Mouse (Mus musculus) liver, embryonic 12.5 days (tissue): ENCODE results near the gene Lin7c. TPM values are rescaled to one million over a fixed set of nuclear protein-coding genes. Genes with fewer than 3 reads are reported as not detected.

Experiments used
- ATAC-seq: fragments of 200-750 bp; cut with Nextera tagmentation; 2 replicates; pipeline ENCODE4 v1.8.0; 2017; ENCODE audit warnings: moderate number of reproducible peaks, mild to moderate bottlenecking, moderate library complexity
- H3K27ac ChIP-seq: fragments of 300-500 bp; sonication (generic); 2 replicates; pipeline ENCODE4 v1.5.1; 2016; ENCODE audit warnings: mild to moderate bottlenecking
- H3K27me3 ChIP-seq: fragments of 300-500 bp; sonication (generic); replicated peaks from 2 replicates; pipeline ENCODE4 v1.6.1; 2016; ENCODE audit warnings: mild to moderate bottlenecking, moderate library complexity
- H3K36me3 ChIP-seq: fragments of 300-500 bp; sonication (generic); 2 replicates; pipeline ENCODE4 v1.6.1; 2016; ENCODE audit warnings: mild to moderate bottlenecking, moderate library complexity
- H3K4me1 ChIP-seq: fragments of 300-500 bp; sonication (generic); 2 replicates; pipeline ENCODE4 v1.6.1; 2016
- H3K4me2 ChIP-seq: fragments of 300-500 bp; sonication (generic); 2 replicates; pipeline ENCODE4 v1.6.1; 2016; ENCODE audit warnings: mild to moderate bottlenecking, moderate library complexity
- H3K4me3 ChIP-seq: fragments of 300-500 bp; sonication (generic); 2 replicates; pipeline ENCODE4 v1.5.1; 2016; ENCODE audit warnings: mild to moderate bottlenecking, moderate library complexity
- H3K9ac ChIP-seq: fragments of 300-500 bp; sonication (generic); 2 replicates; pipeline ENCODE4 v1.6.1; 2016; ENCODE audit warnings: mild to moderate bottlenecking, moderate library complexity
- H3K9me3 ChIP-seq: fragments of 300-500 bp; sonication (generic); replicated peaks from 2 replicates; pipeline ENCODE4 v1.6.1; 2016; ENCODE audit warnings: mild to moderate bottlenecking, moderate library complexity
- WGBS: fragments of 180-500 bp; shearing (Covaris S2); methylation state at CpG from one replicate; pipeline ENCODE4 v1.1.7; 2016; ENCODE audit not compliant: insufficient replicate concordance; 5-methylcytosine and 5-hydroxymethylcytosine counted together
- polyA plus RNA-seq: library from polyadenylated mRNA; unstranded; fragments of >200 nt; fragmentation: Nextera tagmentation; extraction: Ambion mirVana; gene quantifications from 2 replicates; pipeline ENCODE4 v1.2.1, GENCODE M21; 2016

Lin7c gene
- polyA plus RNA-seq, 1 experiment from 2014 or later, result 31.6 TPM

DNA sequence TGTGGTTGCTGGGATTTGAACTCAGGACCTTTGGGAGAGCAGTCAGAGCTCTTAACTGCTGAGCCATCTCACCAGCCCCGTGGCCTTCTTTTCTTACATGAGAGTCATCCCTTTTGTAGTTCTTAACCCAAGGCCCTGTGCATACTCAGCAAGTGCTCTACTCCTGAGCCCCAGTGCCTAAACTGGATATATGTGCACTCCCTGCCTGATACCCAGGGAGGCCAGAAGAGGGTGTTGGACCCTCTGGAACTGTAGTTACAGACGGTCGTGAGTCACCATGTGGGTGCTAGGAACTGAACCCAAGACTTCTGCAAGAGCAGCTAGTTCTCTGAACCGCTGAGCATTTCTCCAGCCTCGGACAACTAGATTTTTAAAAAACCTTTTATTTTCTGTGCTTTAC lies 39.7 kb downstream of the Lin7c start:
- no peaks in the 10 kb centered on the region for H3K9me3 ChIP-seq

DNA sequence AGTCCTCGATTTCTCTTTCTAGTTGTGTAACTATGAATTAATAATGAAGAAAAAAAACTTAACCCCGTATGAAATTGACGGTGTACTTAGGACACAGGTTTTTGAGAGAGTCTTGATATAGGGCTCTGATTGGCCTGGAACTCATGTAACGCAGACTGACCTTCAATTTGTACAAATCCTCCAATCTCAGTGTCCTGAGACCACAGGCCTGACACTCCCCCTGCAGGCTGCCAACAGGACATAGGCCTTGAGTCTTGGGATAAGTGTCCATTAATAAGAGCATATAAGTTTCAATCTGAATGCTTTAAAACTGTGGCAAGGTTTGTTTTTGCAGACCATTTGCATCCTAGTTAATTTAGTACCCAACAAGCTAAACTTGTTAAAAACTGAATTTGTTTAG lies 40.1 kb downstream of the Lin7c start:
- H3K9ac ChIP-seq, result no peak overlapping the region
- no peak for ATAC-seq
- H3K4me3 ChIP-seq, result no peak overlapping the region
- H3K4me2 ChIP-seq, result no peak overlapping the region
- peaks cover 5% of the 10 kb centered on the region for H3K36me3 ChIP-seq
- H3K27me3 ChIP-seq, result no peaks in the 10 kb centered on the region
- H3K27ac ChIP-seq, result no peak overlapping the region
- 83% methylated on average over 4 of the region's 4 CpGs for WGBS
- H3K9me3 ChIP-seq, result no peaks in the 10 kb centered on the region
- H3K4me1 ChIP-seq, result peaks cover 51% of the 10 kb centered on the region

More for the DNA sequence above, 39.7 kb downstream of the Lin7c start:
- H3K27me3 ChIP-seq, result no peaks in the 10 kb centered on the region
- peaks cover 50% of the 10 kb centered on the region for H3K4me1 ChIP-seq
- H3K36me3 ChIP-seq, result peaks cover 8% of the 10 kb centered on the region
- H3K4me3 ChIP-seq, result no peak overlapping the region
- no peak for ATAC-seq
- no peak overlapping the region for H3K4me2 ChIP-seq
- H3K27ac ChIP-seq, result no peak overlapping the region
- WGBS, result 82% methylated on average over 5 of the region's 5 CpGs
- H3K9ac ChIP-seq, result no peak overlapping the region

DNA sequence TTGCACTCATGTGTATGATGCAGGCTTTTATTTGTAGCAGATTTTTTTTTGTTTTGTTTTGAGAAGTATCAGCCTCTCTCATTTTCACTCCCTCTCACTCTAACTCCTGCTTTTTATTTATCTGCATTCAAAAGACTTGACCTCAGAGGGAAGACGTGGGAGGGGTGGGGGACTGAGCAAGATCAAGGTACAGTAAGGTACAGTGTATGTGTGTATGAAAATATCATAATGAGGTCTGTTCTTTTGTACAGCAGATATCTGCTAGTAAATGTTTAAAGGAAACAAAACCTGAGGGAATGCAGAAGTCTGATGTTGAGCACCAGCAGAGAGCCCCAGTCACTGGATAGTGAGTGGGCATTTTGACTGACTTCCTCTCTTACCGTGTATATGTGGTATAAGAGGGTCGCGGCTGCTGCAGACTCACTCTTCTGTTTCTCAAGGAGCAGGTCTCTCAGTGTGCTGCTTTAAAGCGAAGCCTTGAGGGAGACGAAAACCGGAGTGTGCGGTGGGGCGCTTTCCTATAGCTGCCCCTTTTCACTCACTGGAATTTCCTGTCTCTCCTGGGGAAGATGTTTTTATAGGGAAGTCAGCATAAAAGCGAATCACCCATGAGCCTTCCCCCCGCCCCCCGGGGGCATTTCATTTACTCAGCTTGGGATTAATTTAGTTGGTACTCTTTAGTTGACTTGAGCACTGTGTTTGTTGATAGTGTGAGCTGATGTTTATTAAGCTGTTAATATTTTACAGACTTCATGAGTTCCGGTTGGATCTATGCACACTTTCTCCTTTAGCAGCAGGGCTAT lies 41.5 kb downstream of the Lin7c start:
- Histone ChIP-seq H3K27me3 (no peaks in the 10 kb centered on the region), H3K9me3 (no peaks in the 10 kb centered on the region), H3K4me3 (peak overlapping the region; percentile 14; the same call in 1 of the 2 replicates), H3K4me2 (peak overlapping the region; percentile 44), H3K36me3 (no peaks in the 10 kb centered on the region), H3K9ac (0 out of 2 replicates have a peak overlapping the region, but pooled peaks have one; percentile 22), H3K27ac (peak overlapping the region; percentile 51), H3K4me1 (peaks cover 53% of the 10 kb centered on the region)
- 44% methylated on average over 13 of the region's 13 CpGs for WGBS
- ATAC-seq, result peak; percentile 9; the same call in 1 of the 2 replicates

DNA sequence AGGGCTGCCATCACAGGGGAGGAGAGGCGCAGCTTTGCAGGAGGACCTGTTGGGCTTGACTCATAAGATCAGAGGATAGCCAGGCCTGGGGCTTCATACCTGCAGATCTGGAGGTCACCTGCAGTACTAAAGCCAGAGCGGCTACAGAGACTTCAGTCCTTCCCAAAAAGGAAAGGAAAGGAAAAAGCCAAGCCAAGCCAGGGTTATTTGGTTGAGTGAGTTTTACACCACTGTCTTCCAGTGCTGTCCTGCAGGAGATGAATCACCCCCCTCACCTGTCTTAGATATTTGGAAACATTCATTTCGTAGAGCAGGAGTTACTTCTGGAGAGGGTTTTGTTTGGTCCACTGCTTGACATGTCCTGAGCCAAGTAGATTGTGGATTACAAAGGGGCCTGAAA lies 42.5 kb downstream of the Lin7c start:
- Histone ChIP-seq H3K9me3 (no peaks in the 10 kb centered on the region), H3K9ac (no peak overlapping the region), H3K4me3 (no peak overlapping the region), H3K4me1 (peaks cover 53% of the 10 kb centered on the region), H3K4me2 (peak overlapping the region; percentile 44; the same call in 1 of the 2 replicates), H3K27me3 (no peaks in the 10 kb centered on the region), H3K27ac (0 out of 2 replicates have a peak overlapping the region, but pooled peaks have one; percentile 10), H3K36me3 (no peaks in the 10 kb centered on the region)
- no peak for ATAC-seq
- 86% methylated on average over 3 of the region's 3 CpGs for WGBS

DNA sequence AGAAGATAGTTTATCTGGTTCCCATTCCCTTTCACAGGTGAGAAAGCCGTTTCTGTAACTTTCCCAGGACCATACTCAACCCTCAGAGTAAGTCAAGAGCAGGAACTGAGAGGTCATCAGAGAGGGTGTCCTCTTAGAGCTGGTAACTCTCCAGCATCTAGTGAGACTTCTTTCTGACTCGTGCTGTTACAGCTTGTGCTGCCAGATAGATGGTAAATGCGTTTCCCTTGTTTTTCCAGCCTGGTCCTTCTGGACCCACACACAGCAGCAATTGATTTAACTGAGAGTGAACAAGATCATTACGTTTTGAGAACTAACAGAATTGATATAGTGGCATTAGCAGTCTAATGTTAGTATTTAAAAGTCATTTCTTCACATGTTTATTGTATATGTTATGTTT lies 43.4 kb downstream of the Lin7c start:
- Histone ChIP-seq H3K27me3 (no peaks in the 10 kb centered on the region), H3K27ac (no peak overlapping the region), H3K9me3 (no peaks in the 10 kb centered on the region), H3K4me1 (peaks cover 45% of the 10 kb centered on the region), H3K36me3 (no peaks in the 10 kb centered on the region), H3K4me3 (no peak overlapping the region), H3K4me2 (no peak overlapping the region), H3K9ac (no peak overlapping the region)
- no peak for ATAC-seq
- 69% methylated on average over 4 of the region's 4 CpGs for WGBS

DNA sequence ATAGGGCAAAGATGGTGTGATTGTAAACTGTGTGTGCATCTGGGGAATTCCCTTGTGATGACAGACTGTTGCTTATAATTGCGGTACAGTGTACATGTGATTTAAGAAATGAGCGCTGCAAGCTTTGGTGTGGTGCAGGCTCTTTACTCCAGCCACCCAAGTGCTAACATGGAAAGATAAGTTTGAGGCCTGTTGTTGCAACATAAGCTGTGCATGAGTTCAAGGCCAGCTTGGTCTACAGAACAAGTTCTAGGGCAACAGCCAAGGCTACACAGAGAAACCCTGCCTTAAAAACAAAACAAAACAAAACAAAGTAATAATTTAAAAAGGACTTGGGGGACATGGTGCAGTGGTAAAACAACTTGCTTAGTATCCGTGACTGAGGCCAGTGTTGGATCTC lies 44.5 kb downstream of the Lin7c start:
- Histone ChIP-seq H3K36me3 (no peaks in the 10 kb centered on the region), H3K4me1 (peaks cover 38% of the 10 kb centered on the region), H3K27ac (no peak overlapping the region), H3K4me2 (no peak overlapping the region), H3K9me3 (no peaks in the 10 kb centered on the region), H3K27me3 (no peaks in the 10 kb centered on the region), H3K9ac (no peak overlapping the region), H3K4me3 (no peak overlapping the region)
- 84% methylated on average over 3 of the region's 3 CpGs for WGBS
- no peak for ATAC-seq

DNA sequence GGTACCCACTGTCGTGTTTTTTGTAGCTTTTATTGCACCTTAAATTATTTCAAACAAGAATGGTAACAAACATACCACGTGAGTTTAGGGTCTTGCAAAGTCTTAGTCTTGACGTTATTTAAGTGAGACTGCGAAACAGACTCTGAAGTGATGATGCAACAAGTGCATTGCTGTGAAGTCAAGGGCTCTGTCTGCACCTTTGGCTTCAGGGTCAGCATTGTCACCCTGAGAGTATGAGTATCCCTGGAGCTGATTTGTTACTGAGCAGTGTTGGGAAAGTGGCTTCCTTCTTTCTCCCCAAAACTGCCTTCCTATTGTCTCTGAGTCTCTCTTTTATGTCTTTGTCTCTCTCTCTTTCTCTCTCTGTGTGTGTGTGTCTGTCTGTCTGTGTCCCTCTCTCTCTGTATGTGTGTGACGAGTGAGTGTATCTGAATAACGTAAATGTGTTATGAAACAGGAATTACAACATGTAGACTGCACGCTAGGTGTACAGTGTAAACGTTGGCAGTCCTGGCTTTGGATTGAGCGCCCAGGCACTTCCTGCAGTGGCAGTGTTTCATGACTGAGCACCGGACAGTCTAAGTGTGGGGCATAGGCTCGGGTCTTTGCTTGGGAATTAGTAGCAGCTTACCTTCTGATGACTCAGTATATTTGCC lies 45.2 kb downstream of the Lin7c start:
- 72% methylated on average over 11 of the region's 11 CpGs for WGBS
- H3K9me3 ChIP-seq, result no peaks in the 10 kb centered on the region
- H3K27me3 ChIP-seq, result no peaks in the 10 kb centered on the region
- no peak overlapping the region for H3K4me3 ChIP-seq
- H3K4me1 ChIP-seq, result peaks cover 38% of the 10 kb centered on the region
- 0 out of 2 replicates have a peak overlapping the region, but pooled peaks have one; percentile 30 for H3K27ac ChIP-seq
- no peak for ATAC-seq
- H3K36me3 ChIP-seq, result no peaks in the 10 kb centered on the region
- no peak overlapping the region for H3K9ac ChIP-seq
- H3K4me2 ChIP-seq, result no peak overlapping the region

DNA sequence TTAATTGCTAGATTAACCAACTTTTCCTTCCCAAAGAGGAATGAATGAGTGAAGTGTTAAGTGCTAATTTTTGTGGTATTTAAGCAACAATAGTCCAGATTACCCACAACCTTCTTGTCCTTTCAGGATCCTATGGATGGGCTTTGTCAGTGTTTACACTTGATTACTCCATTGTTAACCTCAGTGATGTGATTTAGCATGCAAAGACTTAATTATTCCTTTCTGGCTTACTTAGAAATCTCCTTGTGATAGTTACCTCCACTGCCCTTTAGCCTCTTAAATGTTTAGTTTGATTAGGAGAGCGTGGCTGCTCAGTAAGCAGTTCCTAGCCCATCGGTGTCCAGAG lies 45.7 kb downstream of the Lin7c start:
- Histone ChIP-seq H3K36me3 (no peaks in the 10 kb centered on the region), H3K27ac (0 out of 2 replicates have a peak overlapping the region, but pooled peaks have one; percentile 30), H3K9me3 (no peaks in the 10 kb centered on the region), H3K4me2 (no peak overlapping the region), H3K4me3 (no peak overlapping the region), H3K4me1 (peaks cover 37% of the 10 kb centered on the region), H3K9ac (no peak overlapping the region), H3K27me3 (no peaks in the 10 kb centered on the region)
- ATAC-seq, result no peak
- 56% methylated on average over 2 of the region's 2 CpGs for WGBS

DNA sequence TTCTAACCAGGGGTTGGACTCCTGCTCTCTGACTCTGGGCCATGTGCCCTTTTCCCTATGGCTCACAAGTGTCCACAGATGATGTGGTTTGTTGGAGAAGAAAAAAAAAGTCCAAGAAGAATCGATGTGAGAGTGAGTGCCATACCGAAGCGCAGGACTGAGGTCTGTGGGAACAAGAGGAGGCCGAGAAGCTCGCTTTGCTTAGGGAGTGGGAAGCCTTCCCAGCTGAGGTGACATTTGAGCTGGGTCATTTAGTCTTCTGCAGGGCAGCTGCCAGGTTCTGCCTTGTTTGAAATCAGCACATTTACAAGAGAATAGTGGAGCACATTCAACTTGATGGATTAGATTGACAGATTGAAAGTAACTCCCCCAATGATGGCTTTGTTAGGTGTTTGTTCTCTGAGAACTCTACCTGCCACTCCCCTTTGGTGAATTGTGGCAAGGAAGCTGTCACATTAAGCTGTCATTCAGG lies 51.4 kb downstream of the Lin7c start:
- peaks cover 14% of the 10 kb centered on the region; the same call in 1 of the 2 replicates for H3K4me1 ChIP-seq
- no peak overlapping the region for H3K4me3 ChIP-seq
- 77% methylated on average over 5 of the region's 5 CpGs for whole genome bisulfite sequencing
- H3K9ac ChIP-seq, result no peak overlapping the region
- no peaks in the 10 kb centered on the region for H3K27me3 ChIP-seq
- no peak overlapping the region for H3K4me2 ChIP-seq
- H3K9me3 ChIP-seq, result no peaks in the 10 kb centered on the region
- ATAC-seq, result no peak
- H3K36me3 ChIP-seq, result no peaks in the 10 kb centered on the region
- no peak overlapping the region for H3K27ac ChIP-seq

DNA sequence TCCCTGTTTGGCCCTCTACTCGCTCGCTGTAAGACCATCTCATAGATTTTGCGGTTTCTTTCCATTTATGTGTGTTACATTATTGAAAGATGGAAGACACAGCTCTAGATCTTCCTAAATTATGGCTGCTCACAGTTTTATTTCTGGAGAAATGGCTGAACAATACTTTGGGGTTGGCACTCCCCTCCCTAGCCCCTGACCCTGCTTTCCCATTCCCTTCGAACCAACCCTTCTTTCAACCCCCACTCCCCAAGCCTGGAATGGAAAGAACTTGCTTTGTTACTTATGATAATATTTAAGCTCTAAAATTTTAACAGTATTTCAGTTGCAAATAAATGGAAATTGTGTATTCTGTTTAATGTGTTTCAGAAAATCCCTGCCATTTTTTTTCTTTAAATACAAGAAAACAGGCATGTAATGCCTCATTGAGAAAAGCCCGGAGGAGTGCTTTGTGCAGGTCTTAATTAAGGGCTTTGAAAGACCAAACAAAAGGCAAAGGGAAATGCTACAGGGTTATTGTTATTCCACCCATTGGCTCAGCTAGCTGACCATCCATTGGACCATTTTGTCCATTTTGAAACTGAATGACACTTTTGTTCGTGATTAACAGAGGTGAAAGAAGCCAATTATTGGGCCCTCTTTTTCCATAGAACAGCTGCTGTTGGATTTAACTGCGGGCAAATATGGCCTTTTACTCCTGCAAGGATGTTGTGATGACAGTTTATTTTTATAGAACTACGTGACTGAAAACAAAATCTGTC lies 52.3 kb downstream of the Lin7c start:
- Histone ChIP-seq H3K9ac (no peak overlapping the region), H3K27me3 (no peaks in the 10 kb centered on the region), H3K4me3 (no peak overlapping the region), H3K36me3 (no peaks in the 10 kb centered on the region), H3K4me2 (no peak overlapping the region), H3K4me1 (peaks cover 17% of the 10 kb centered on the region; the same call in 1 of the 2 replicates), H3K27ac (no peak overlapping the region), H3K9me3 (no peaks in the 10 kb centered on the region)
- no peak for ATAC-seq
- 82% methylated on average over 8 of the region's 8 CpGs for WGBS

DNA sequence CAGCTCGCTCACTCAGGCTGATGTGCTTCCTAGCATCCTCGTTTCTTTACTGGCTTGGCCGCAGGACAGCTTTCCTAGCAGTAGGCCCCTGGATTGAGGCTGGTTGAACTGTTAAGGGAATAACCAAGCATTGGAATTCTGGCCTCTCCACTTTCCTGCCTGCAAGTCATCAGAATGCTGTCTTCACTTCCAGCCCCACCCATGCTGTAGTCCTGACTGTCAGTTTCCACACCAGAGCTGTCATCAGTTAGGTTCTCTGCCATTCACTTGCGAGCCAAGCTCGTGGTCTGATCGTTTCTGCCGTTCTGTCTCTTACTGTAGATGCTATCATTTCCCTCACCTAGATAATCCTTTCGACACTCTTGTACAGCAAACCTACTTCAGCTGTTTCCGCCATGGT lies 54.3 kb downstream of the Lin7c start:
- Histone ChIP-seq H3K27me3 (no peaks in the 10 kb centered on the region), H3K4me1 (peaks cover 23% of the 10 kb centered on the region), H3K4me2 (no peak overlapping the region), H3K27ac (no peak overlapping the region), H3K9ac (no peak overlapping the region), H3K4me3 (no peak overlapping the region), H3K36me3 (no peaks in the 10 kb centered on the region), H3K9me3 (no peaks in the 10 kb centered on the region)
- ATAC-seq, result no peak
- 57% methylated on average over 9 of the region's 9 CpGs for WGBS

DNA sequence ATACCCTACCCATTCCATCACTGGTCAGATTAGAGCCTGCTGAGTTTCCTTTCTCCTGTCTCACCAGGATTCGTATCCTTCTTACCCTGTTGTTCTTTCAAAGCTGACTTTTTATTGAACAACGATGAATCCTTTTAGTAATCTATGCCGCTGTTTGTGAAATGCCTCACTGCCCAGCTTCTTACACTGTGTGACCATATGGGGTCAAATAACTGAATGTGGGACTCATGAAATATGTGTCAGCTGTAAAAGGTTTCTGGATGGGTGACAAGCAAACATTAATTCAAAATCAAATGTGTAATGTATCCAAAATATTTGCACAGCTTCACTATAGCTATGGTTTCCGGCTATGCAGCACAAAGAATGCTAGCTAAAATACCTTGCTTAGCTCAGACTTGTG lies 54.9 kb downstream of the Lin7c start:
- 86% methylated on average over 4 of the region's 4 CpGs for WGBS
- Histone ChIP-seq H3K4me2 (no peak overlapping the region), H3K27me3 (no peaks in the 10 kb centered on the region), H3K4me1 (peaks cover 28% of the 10 kb centered on the region), H3K36me3 (no peaks in the 10 kb centered on the region), H3K27ac (no peak overlapping the region), H3K9ac (no peak overlapping the region), H3K4me3 (no peak overlapping the region), H3K9me3 (no peaks in the 10 kb centered on the region)
- ATAC-seq, result no peak
